Mouse (Mus musculus): Measurements from ENCODE around the gene Tmem60. TPM values are rescaled to one million over a fixed set of nuclear protein-coding genes. Genes with fewer than 3 reads are reported as not detected.

The Tmem60 gene
- total and polyA plus RNA-seq, 3 experiments: 23.5 to 37.4 TPM; not detected in 1

GRCm38 (mm10) chr5:20881915-20882800 is at the start of gene Tmem60, which contains the start of gene Phtf2 (continued):
- TF ChIP-seq MXI1 (IDR thresholded peaks at IDR 0.05; ENCODE audit: low read depth, low read length) (peak; percentile 84; the same call in 1 of the 2 replicates), BHLHE40 (IDR thresholded peaks at IDR 0.05; ENCODE audit: borderline replicate concordance, low read depth, low read length) (no peak), GATA1 (IDR thresholded peaks at IDR 0.05; ENCODE audit: low read depth, low read length) (peak; percentile 73; the same call in 1 of the 2 replicates), MEF2A (IDR thresholded peaks at IDR 0.05; ENCODE audit: extremely low read depth, insufficient replicate concordance, low read depth, low read length, poor library complexity, severe bottlenecking) (no peak)

GRCm38 (mm10) chr5:20834399-20834798 is 47.6 kb upstream of the Tmem60 start:
- DNase-seq (ENCODE audit: low read depth, low spot score): no peak
- TF ChIP-seq TBP (IDR thresholded peaks at IDR 0.05; ENCODE audit: low read depth, low read length): peak; percentile 93
- TF ChIP-seq HCFC1 (IDR thresholded peaks at IDR 0.05; ENCODE audit: low read depth, low read length): no peak
- Histone ChIP-seq H3K4me3 (ENCODE audit: control insufficient read depth in 1 of 2, insufficient read depth in 1 of 2, low read depth in 2 of 2, low read length in 2 of 2) (no peak overlapping the region), H3K79me2 (ENCODE audit: control insufficient read depth, insufficient read depth, low read length, poor library complexity) (no peaks in the 10 kb centered on the region; the same call in 1 of the 2 replicates), H3K9me3 (replicated peaks; ENCODE audit: insufficient read depth, low read length) (no peaks in the 10 kb centered on the region), H3K9ac (ENCODE audit: control insufficient read depth, low read depth, low read length, poor library complexity, severe bottlenecking) (no peak overlapping the region), H3K27ac (ENCODE audit: control insufficient read depth, low read depth, low read length) (no peak overlapping the region), H3K27me3 (ENCODE audit: control insufficient read depth in 1 of 2, insufficient read depth in 2 of 2, low read length in 2 of 2) (no peaks in the 10 kb centered on the region), H3K36me3 (ENCODE audit: control insufficient read depth in 1 of 2, insufficient read depth in 2 of 2, low read length in 2 of 2) (peaks cover 0 to 3% of the 10 kb centered on the region in 2 experiments; a peak in 2 of 4 replicates), H3K4me1 (ENCODE audit: control insufficient read depth in 1 of 2, insufficient read depth in 2 of 2, low read length in 2 of 2) (peaks cover 0 to 3% of the 10 kb centered on the region in 2 experiments; a peak in 1 of 4 replicates)

- H3K36me3 ChIP-seq (ENCODE audit: control insufficient read depth in 1 of 2, insufficient read depth in 2 of 2, low read length in 2 of 2): peaks cover 2 to 11% of the 10 kb centered on the region in 2 experiments; a peak in 3 of 4 replicates
- H3K9ac ChIP-seq (ENCODE audit: control insufficient read depth, low read depth, low read length, poor library complexity, severe bottlenecking): no peak overlapping the region
- no peaks in the 10 kb centered on the region; the same call in 1 of the 2 replicates for H3K79me2 ChIP-seq (ENCODE audit: control insufficient read depth, insufficient read depth, low read length, poor library complexity)
- no peaks in the 10 kb centered on the region for H3K9me3 ChIP-seq (replicated peaks; ENCODE audit: insufficient read depth, low read length)
- TF ChIP-seq NELFE (IDR thresholded peaks at IDR 0.05; ENCODE audit: low read depth, low read length) (no peak), CHD1 (IDR thresholded peaks at IDR 0.05; ENCODE audit: low read depth, low read length) (no peak), MAFK (IDR thresholded peaks at IDR 0.05; ENCODE audit: borderline replicate concordance, low read depth, low read length) (no peak), MEF2A (IDR thresholded peaks at IDR 0.05; ENCODE audit: extremely low read depth, insufficient replicate concordance, low read depth, low read length, poor library complexity, severe bottlenecking) (no peak), POLR2AphosphoS5 (IDR thresholded peaks at IDR 0.05; ENCODE audit: borderline replicate concordance, low read depth, low read length) (no peak), RCOR1 (IDR thresholded peaks at IDR 0.05; ENCODE audit: low read depth, low read length) (no peak), MAZ (IDR thresholded peaks at IDR 0.05; ENCODE audit: low read depth, low read length) (no peak), POLR2A (IDR thresholded peaks at IDR 0.05; ENCODE audit: control insufficient read depth in 1 of 2, insufficient read depth in 1 of 2, low read depth in 1 of 2, low read length in 2 of 2, poor library complexity in 1 of 2) (no peak), TCF12 (IDR thresholded peaks at IDR 0.05; ENCODE audit: low read depth, low read length) (no peak), RAD21 (IDR thresholded peaks at IDR 0.05; ENCODE audit: low read depth, low read length) (no peak), E2F4 (IDR thresholded peaks at IDR 0.05; ENCODE audit: borderline replicate concordance, low read depth, low read length) (no peak), ZMIZ1 (IDR thresholded peaks at IDR 0.05; ENCODE audit: low read depth, low read length) (no peak), ETS1 (IDR thresholded peaks at IDR 0.05; ENCODE audit: low read depth, low read length) (no peak)
- H3K4me1 ChIP-seq (ENCODE audit: control insufficient read depth in 1 of 2, insufficient read depth in 2 of 2, low read length in 2 of 2): peaks cover 0 to 3% of the 10 kb centered on the region in 2 experiments; a peak in 2 of 4 replicates
- H3K27ac ChIP-seq (ENCODE audit: control insufficient read depth, low read depth, low read length): no peak overlapping the region
- H3K4me3 ChIP-seq (ENCODE audit: control insufficient read depth in 1 of 2, insufficient read depth in 1 of 2, low read depth in 2 of 2, low read length in 2 of 2): no peak overlapping the region
- H3K27me3 ChIP-seq (ENCODE audit: control insufficient read depth in 1 of 2, insufficient read depth in 2 of 2, low read length in 2 of 2): no peaks in the 10 kb centered on the region
- DNase-seq (ENCODE audit: low read depth, low spot score): no peak
Observed at GRCm38 (mm10) chr5:20837082-20837481, 44.9 kb upstream of the Tmem60 start.

Measured in MEL (cell line).